Mouse (Mus musculus) small intestine, adult 2 months (tissue): Measurements from ENCODE around the gene Rnf40.

Experiments
- CTCF ChIP-seq: fragments of 200-500 bp; IDR thresholded peaks from 2 replicates; pipeline ENCODE4 v1.5.1; 2012; ENCODE audit warnings: low read depth, mild to moderate bottlenecking, control low read depth, inconsistent platforms, low read length, moderate library complexity, mixed read lengths; ENCODE audit not compliant: insufficient replicate concordance, insufficient read length; ENCODE audit errors: extremely low read depth
- POLR2A ChIP-seq: fragments of 200-500 bp; IDR thresholded peaks from 2 replicates; pipeline ENCODE4 v1.6.1; 2012; ENCODE audit warnings: low read depth, mild to moderate bottlenecking, control low read depth, inconsistent platforms, low read length, moderate library complexity

- TF ChIP-seq POLR2A (no peak), CTCF (no peak)
Observed at GRCm38 (mm10) chr7:127587196-127587595, 1.4 kb upstream of the Rnf40 start.
